Mouse (Mus musculus) liver, embryonic 14.5 days (tissue): ENCODE data around the gene Rnf24.

Source experiments
- CTCF ChIP-seq: IDR thresholded peaks from 2 replicates; pipeline ENCODE4 v1.5.1; 2016; ENCODE audit warnings: antibody characterized with exemption, low read depth, control low read depth
- EP300 ChIP-seq: IDR thresholded peaks from 2 replicates; pipeline ENCODE4 v1.6.1; 2016; ENCODE audit warnings: antibody characterized with exemption, low read depth

DNA sequence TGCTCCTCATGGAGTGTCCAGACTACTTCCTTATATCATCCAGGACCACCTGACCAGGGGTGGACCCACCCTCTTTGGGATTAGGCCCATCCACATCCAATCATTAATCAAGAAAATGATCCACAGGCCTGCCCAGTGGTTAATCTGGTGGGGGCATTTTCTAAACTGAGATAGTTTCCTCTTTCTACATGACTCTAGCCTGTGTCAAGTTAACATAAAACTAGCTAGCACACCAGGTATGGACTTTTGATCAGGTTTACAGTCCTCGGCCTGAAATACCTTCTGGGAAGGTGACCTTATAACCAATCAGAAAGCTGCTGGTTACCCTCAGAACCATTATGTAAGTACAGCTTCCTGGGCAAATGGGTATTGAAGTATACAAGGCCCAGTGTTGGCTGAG is 23.7 kb downstream of the Rnf24 start:
- TF ChIP-seq CTCF (no peak), EP300 (no peak)
